Mouse (Mus musculus) erythroblast, embryonic 14.5 days (primary cell): ENCODE measurements around the gene Ptov1.

Experiments
- GATA1 ChIP-seq: IDR thresholded peaks from 2 replicates; pipeline ENCODE4 v1.6.1; 2012; ENCODE audit warnings: low read length, inconsistent platforms, mixed read lengths
- TAL1 ChIP-seq: IDR thresholded peaks from 3 replicates; pipeline ENCODE4 v1.6.1; 2012; ENCODE audit warnings: low read length, inconsistent platforms, mixed read lengths

DNA sequence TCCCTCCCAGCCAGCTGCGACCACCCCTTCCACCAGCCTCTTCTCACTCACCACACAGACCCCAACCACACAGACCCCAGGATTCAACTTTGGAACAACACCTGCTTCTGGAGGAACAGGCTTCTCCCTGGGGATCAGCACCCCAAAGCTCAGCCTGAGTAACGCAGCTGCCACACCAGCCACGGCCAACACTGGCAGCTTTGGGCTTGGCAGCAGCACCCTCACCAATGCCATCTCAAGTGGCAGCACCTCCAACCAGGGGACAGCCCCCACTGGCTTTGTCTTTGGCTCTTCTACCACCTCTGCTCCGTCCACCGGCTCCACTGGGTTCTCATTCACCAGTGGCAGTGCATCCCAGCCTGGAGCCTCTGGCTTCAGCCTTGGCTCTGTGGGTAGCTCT lies 40.9 kb downstream of the Ptov1 start:
- TF ChIP-seq TAL1 (no peak), GATA1 (no peak)
